Mouse (Mus musculus) midbrain, embryonic 16.5 days (tissue): ENCODE results near the gene 8030474K03Rik. TPM values are rescaled to one million over a fixed set of nuclear protein-coding genes. Genes with fewer than 3 reads are reported as not detected.

Source experiments
- ATAC-seq: fragments of 200-750 bp; cut with Nextera tagmentation; 2 replicates; pipeline ENCODE4 v1.8.0; 2017; ENCODE audit warnings: moderate TSS enrichment
- H3K27ac ChIP-seq: fragments of 300-500 bp; sonication (generic); 2 replicates; pipeline ENCODE4 v1.5.1; 2014; ENCODE audit warnings: mild to moderate bottlenecking, low read length, mixed read lengths
- H3K27me3 ChIP-seq: fragments of 300-500 bp; sonication (generic); 2 replicates; pipeline ENCODE4 v1.6.1; 2014; ENCODE audit warnings: low read depth, low read length, mixed read lengths; ENCODE audit not compliant: control insufficient read depth, insufficient read depth
- H3K36me3 ChIP-seq: fragments of 300-500 bp; sonication (generic); 2 replicates; pipeline ENCODE4 v1.6.1; 2014; ENCODE audit warnings: mild to moderate bottlenecking, low read length, moderate library complexity, mixed read lengths; ENCODE audit not compliant: control insufficient read depth, insufficient read depth
- H3K4me1 ChIP-seq: fragments of 300-500 bp; sonication (generic); 2 replicates; pipeline ENCODE4 v1.6.1; 2014; ENCODE audit warnings: mild to moderate bottlenecking, low read length, mixed read lengths; ENCODE audit not compliant: control insufficient read depth, insufficient read depth
- H3K4me2 ChIP-seq: fragments of 300-500 bp; sonication (generic); 2 replicates; pipeline ENCODE4 v1.6.1; 2014; ENCODE audit warnings: mild to moderate bottlenecking, low read length, mixed read lengths
- H3K4me3 ChIP-seq: fragments of 300-500 bp; sonication (generic); 2 replicates; pipeline ENCODE4 v1.5.1; 2014; ENCODE audit warnings: low read depth, mild to moderate bottlenecking, low read length, moderate library complexity, mixed read lengths
- H3K9ac ChIP-seq: fragments of 300-500 bp; sonication (generic); 2 replicates; pipeline ENCODE4 v1.6.1; 2014; ENCODE audit warnings: low read depth, low read length, mixed read lengths
- H3K9me3 ChIP-seq: fragments of 300-500 bp; sonication (generic); replicated peaks from 2 replicates; pipeline ENCODE4 v1.6.1; 2014; ENCODE audit warnings: mild to moderate bottlenecking, low read length, mixed read lengths; ENCODE audit not compliant: control insufficient read depth, poor library complexity, severe bottlenecking
- WGBS: fragments of 180-500 bp; shearing (Covaris S2); extraction: QIAGEN DNeasy Blood & Tissue Kit; methylation state at CpG from one replicate; pipeline ENCODE4 v1.1.7; 2014; 5-methylcytosine and 5-hydroxymethylcytosine counted together
- polyA plus RNA-seq: library from polyadenylated mRNA; unstranded; fragments of >200 nt; fragmentation: Nextera tagmentation; extraction: Ambion mirVana; gene quantifications from 2 replicates; pipeline ENCODE4 v1.2.1, GENCODE M21; 2015

The 8030474K03Rik gene
- 0.14 TPM in 1 of 2 replicates, not detected in the other for polyA plus RNA-seq

DNA sequence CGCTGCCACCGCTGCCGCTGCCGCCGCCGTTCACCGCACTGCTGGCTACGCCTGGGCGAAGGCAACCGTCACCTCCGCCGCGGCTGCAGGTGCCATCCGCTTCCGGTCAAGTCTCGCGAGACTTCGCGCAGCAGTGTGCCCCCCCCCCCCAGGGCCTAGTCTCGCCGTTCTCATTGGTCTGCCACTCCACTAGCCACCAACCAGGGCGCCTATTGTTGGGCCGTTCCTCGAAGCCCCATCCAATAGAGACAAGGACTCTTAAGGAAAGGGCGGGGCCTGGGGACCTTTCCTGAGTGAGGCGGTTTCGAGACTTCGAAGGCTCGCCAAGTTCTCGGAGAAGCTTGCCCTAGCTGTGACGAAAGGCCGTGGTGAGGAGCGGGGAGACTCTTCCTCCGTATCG, at the start of gene 8030474K03Rik, which contains the start of gene Gm4779:
Gene 8030474K03Rik, plus strand, starts transcription at position 315 of the 400 bp plus-strand sequence.
Gene Gm4779, minus strand, starts transcription at position 82 of the 400 bp plus-strand sequence.
- H3K4me2 ChIP-seq = no peak within 1 kb of the TSS
- H3K9me3 ChIP-seq = no peaks in the 10 kb centered on the region; the same call in 1 of the 2 replicates
- H3K9ac ChIP-seq = no peak within 1 kb of the TSS
- no peak for ATAC-seq
- H3K27me3 ChIP-seq = no peaks in the 10 kb centered on the region
- no peaks in the 10 kb centered on the region for H3K36me3 ChIP-seq
- H3K4me3 ChIP-seq = no peak within 1 kb of the TSS
- H3K27ac ChIP-seq = no peak within 1 kb of the TSS
- H3K4me1 ChIP-seq = no peaks in the 10 kb centered on the region
- 96% methylated on average over 30 of the region's 35 CpGs for WGBS

DNA sequence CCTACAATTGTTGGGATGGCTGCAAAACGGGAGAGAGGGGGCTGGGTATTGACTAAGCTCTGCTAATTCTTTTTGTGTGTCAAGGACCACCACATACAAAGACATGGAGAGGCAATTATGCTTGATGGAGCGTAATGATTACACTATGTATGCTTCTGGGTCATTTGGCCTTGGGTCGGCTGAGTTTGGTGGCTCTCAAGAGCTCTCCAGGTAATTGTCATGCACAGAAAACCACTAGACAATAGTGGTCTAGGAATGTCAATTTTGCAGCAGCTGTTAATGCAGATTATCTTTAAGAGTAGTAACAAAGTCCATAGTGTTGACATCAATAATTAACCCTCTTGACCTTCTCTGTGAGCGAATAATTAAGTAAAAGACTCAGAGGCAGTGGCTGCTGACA, 44.3 kb upstream of the 8030474K03Rik start:
- no peak overlapping the region for H3K4me2 ChIP-seq
- H3K4me3 ChIP-seq = no peak overlapping the region
- no peak overlapping the region for H3K9ac ChIP-seq
- peaks cover 5% of the 10 kb centered on the region for H3K27me3 ChIP-seq
- H3K4me1 ChIP-seq = no peaks in the 10 kb centered on the region
- H3K27ac ChIP-seq = no peak overlapping the region
- H3K36me3 ChIP-seq = no peaks in the 10 kb centered on the region
- 57% methylated on average over 4 of the region's 4 CpGs for WGBS
- H3K9me3 ChIP-seq = no peaks in the 10 kb centered on the region
- ATAC-seq = no peak

DNA sequence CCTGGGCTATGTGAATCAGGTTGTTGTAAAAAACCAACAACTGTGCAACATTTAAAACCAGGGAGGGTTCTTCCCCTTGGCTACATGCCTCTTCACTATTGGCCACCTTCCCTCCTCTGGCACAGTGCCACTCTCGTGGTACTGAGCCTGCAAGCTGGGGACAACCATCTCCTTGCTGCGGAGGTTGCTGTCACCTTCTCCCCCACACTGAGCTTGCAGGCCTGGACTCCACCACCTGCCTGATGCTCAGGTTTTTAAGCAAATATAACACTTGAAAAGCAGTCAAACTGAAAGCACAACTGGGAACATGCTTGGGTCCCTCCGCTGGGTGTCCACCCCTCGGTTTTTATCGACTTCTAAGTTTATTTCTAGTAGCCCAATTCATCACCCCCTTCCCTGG, 40.0 kb upstream of the 8030474K03Rik start:
- WGBS = 62% methylated on average over 5 of the region's 5 CpGs
- Histone ChIP-seq H3K4me2 (no peak overlapping the region), H3K4me3 (no peak overlapping the region), H3K27me3 (peaks cover 8% of the 10 kb centered on the region), H3K27ac (no peak overlapping the region), H3K36me3 (no peaks in the 10 kb centered on the region), H3K9me3 (no peaks in the 10 kb centered on the region), H3K4me1 (no peaks in the 10 kb centered on the region), H3K9ac (no peak overlapping the region)
- ATAC-seq = no peak

DNA sequence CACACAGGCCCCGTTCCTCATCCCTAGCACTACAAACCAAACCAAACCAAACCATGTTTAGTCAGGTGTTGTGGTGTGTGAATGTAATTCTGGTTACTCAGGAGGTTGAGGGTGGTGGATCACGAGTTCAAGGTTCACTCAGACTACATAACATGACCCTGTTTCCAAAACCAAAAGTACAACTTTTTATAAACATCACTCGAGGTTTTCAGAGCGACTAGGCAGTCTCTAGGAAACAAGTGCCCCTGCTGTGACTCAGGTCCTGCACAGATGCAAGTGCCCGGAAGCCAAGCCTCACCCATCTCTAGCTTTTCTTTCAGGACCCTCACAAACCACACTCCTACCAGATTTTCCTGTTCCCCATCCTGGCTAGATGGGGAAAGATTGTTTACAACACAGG, 29.8 kb upstream of the 8030474K03Rik start:
- ATAC-seq = no peak
- Histone ChIP-seq H3K9ac (no peak overlapping the region), H3K9me3 (no peaks in the 10 kb centered on the region), H3K4me1 (no peaks in the 10 kb centered on the region), H3K36me3 (no peaks in the 10 kb centered on the region), H3K27me3 (no peaks in the 10 kb centered on the region; the same call in none of the 2 replicates), H3K4me2 (no peak overlapping the region), H3K27ac (no peak overlapping the region), H3K4me3 (no peak overlapping the region)
- WGBS = 71% methylated on average over 5 of the region's 5 CpGs

DNA sequence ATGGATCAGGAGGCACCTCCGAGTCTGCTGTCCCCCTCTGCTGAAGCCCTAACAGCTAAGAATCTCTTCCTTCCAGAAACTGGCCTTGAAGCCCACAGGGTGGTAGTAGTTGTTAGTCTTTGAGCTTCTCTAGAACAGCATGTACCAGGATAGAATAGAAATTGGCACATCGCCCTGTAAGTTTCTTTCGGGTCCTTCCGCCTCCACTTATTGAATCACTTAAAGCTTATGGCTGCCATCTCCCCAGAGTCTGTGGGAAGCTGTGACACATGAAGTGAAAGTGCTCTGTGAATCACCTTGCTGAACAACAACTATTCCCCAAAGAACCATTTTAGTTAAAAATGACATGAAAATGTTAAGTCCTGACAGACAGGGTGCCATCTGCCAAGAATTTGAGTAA, 29.3 kb upstream of the 8030474K03Rik start:
- WGBS = 82% methylated on average over 4 of the region's 4 CpGs
- H3K27me3 ChIP-seq = no peaks in the 10 kb centered on the region; the same call in none of the 2 replicates
- ATAC-seq = no peak
- no peak overlapping the region for H3K27ac ChIP-seq
- no peak overlapping the region for H3K4me2 ChIP-seq
- H3K9me3 ChIP-seq = no peaks in the 10 kb centered on the region
- H3K9ac ChIP-seq = no peak overlapping the region
- H3K4me3 ChIP-seq = no peak overlapping the region
- no peaks in the 10 kb centered on the region for H3K4me1 ChIP-seq
- no peaks in the 10 kb centered on the region for H3K36me3 ChIP-seq

DNA sequence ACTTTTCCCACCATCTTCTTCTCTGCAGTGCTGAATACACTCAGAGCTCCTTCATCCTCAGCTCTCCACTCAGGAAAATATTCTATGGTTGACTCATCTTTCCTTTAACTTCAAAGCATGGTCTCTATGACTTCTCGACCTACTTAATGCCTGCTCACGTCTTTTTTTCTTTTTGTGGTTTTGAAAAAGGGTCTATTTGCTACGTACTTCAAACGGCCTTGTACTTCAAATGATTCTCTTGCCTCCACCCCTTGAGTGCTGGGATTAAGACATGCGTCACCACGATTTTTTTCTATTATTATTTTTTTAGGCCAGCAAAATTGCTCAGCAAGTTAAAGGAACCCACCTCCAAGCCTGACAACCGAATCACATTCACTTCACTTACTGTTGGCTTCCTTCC, 27.2 kb upstream of the 8030474K03Rik start:
- Histone ChIP-seq H3K27ac (no peak overlapping the region), H3K4me3 (no peak overlapping the region), H3K9ac (no peak overlapping the region), H3K4me2 (no peak overlapping the region), H3K27me3 (no peaks in the 10 kb centered on the region; the same call in none of the 2 replicates), H3K36me3 (no peaks in the 10 kb centered on the region), H3K9me3 (no peaks in the 10 kb centered on the region), H3K4me1 (no peaks in the 10 kb centered on the region)
- WGBS = 61% methylated on average over 7 of the region's 7 CpGs
- no peak for ATAC-seq

DNA sequence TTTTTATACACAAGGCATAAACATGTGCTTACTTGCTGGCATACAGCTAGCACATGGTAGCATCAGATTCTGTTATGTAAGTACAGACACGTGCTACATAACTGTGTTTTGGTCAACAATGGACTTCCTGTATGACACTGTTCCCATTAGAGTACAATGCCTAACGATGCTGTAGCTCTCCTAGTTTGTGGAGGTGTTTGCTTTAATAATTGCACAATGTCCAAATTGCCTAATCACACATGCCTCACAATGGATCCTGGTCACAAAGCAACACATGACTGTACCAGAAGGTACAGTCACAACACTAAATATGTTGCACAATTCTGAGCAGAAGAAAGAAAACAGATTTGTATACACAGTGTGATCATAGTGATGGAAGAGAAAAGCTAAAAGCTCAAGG, 25.0 kb upstream of the 8030474K03Rik start:
- Histone ChIP-seq H3K9me3 (no peaks in the 10 kb centered on the region), H3K27ac (no peak overlapping the region), H3K27me3 (no peaks in the 10 kb centered on the region; the same call in none of the 2 replicates), H3K4me2 (no peak overlapping the region), H3K36me3 (no peaks in the 10 kb centered on the region), H3K9ac (no peak overlapping the region), H3K4me1 (no peaks in the 10 kb centered on the region), H3K4me3 (no peak overlapping the region)
- 72% methylated on average over 2 of the region's 2 CpGs for WGBS
- ATAC-seq = no peak

DNA sequence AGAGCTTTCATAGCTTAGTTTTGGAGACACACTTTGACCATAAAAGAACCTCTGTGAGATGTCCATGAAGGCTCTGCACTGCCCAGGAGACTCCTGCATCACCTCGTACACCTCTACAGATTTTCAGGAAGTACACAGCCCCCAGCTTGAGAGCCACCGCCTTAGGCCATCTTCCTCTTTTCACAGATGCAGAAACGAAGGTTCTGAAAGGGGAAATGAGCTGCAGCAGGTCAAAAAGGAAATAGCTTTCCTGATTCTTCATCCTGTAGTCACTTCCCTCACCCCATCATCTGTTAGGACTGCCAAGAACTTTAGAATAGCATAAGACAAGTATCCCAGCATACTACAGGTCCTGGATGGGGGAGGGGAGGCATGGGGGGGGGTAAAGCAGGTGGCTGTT, 24.1 kb upstream of the 8030474K03Rik start:
- H3K27me3 ChIP-seq = no peaks in the 10 kb centered on the region; the same call in 1 of the 2 replicates
- no peak overlapping the region for H3K4me3 ChIP-seq
- H3K27ac ChIP-seq = no peak overlapping the region
- H3K4me1 ChIP-seq = no peaks in the 10 kb centered on the region
- no peaks in the 10 kb centered on the region for H3K9me3 ChIP-seq
- no peaks in the 10 kb centered on the region for H3K36me3 ChIP-seq
- 62% methylated on average over 3 of the region's 3 CpGs for WGBS
- no peak for ATAC-seq
- H3K9ac ChIP-seq = no peak overlapping the region
- no peak overlapping the region for H3K4me2 ChIP-seq

DNA sequence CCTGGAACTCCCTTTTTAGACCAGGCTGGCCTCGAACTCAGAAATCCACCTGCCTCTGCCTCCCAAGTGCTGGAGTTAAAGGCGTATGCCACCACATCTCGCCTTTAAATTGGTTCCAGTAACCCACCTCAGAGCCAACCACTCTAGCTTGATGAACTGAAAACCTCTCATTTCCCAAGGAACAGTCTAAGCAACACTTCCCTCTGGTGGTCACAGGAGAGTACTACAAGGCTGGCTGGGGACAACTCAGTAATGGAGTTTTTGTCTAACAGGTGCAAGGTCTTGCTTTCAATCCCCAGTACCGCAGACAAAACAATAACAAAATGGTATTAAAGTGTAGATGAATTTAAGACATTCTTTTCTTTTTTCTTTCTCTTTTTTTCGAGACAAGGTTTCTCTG, 22.4 kb upstream of the 8030474K03Rik start:
- no peak overlapping the region for H3K4me2 ChIP-seq
- no peaks in the 10 kb centered on the region for H3K27me3 ChIP-seq
- H3K9me3 ChIP-seq = no peaks in the 10 kb centered on the region
- H3K9ac ChIP-seq = no peak overlapping the region
- ATAC-seq = no peak
- no peak overlapping the region for H3K27ac ChIP-seq
- H3K4me1 ChIP-seq = no peaks in the 10 kb centered on the region
- 34% methylated on average over 5 of the region's 5 CpGs for WGBS
- no peaks in the 10 kb centered on the region for H3K36me3 ChIP-seq
- H3K4me3 ChIP-seq = no peak overlapping the region
